Mouse (Mus musculus) olfactory bulb, adult 2 months (tissue): ENCODE measurements around the gene Hnrnpll.

Source experiments
- CTCF ChIP-seq: fragments of 200-500 bp; IDR thresholded peaks from 2 replicates; pipeline ENCODE4 v1.5.1; 2012; ENCODE audit warnings: low read depth, mild to moderate bottlenecking, low read length, moderate library complexity; ENCODE audit not compliant: insufficient read depth
- POLR2A ChIP-seq: fragments of 200-500 bp; IDR thresholded peaks from 2 replicates; pipeline ENCODE4 v1.6.1; 2012; ENCODE audit warnings: mild to moderate bottlenecking, low read depth, low read length, moderate library complexity; ENCODE audit not compliant: insufficient read depth

DNA sequence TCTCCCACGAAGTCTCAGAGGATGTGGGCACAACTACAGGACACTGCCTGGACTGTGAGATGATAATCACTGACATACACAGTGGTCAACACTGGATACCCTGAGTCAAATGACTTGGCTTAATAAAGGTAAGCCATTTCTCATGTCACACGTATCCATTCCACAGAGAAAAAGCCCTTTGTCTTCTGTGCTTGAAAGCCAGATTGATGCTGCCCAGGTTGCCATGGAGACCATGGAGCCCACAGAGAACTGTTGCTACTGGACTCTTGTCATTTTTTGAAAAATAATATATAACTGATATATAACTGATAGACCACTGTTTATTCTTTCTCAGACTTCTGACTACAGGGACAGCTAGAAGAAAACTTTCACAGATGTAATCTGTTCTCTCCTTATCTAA lies 35.1 kb upstream of the Hnrnpll start:
- TF ChIP-seq CTCF (no peak), POLR2A (no peak)
